Mouse (Mus musculus): ENCODE measurements around the gene Aasdh.
A peak's percentile ranks its signal among the peaks of the same experiment; 100 is the strongest.

Aasdh gene

GRCm38 (mm10) chr5:76910807-76911206 lies 5.5 kb upstream of the Aasdh start:
- no peak for DNase-seq (ENCODE audit: low read depth)

- no peak for DNase-seq (ENCODE audit: low read depth)
These were observed 813 bp upstream of the Aasdh start for GRCm38 (mm10) chr5:76906155-76906499.

- DNase-seq (ENCODE audit: low read depth), result peak; percentile 17
These were observed 455 bp downstream of the Aasdh start for GRCm38 (mm10) chr5:76904713-76905404.

- DNase-seq (ENCODE audit: low read depth), result no peak
These were observed 3.2 kb downstream of the Aasdh start for GRCm38 (mm10) chr5:76902131-76902530.

GRCm38 (mm10) chr5:76893084-76893483 lies 12.2 kb downstream of the Aasdh start:
- no peak for DNase-seq (ENCODE audit: low read depth)

GRCm38 (mm10) chr5:76892608-76893007 lies 12.7 kb downstream of the Aasdh start:
- DNase-seq (ENCODE audit: low read depth), result no peak

GRCm38 (mm10) chr5:76887011-76887410 lies 18.3 kb downstream of the Aasdh start:
- DNase-seq (ENCODE audit: low read depth), result no peak

- DNase-seq (ENCODE audit: low read depth), result peak; percentile 25
These were observed 21.2 kb downstream of the Aasdh start for GRCm38 (mm10) chr5:76884107-76884506.

- no peak for DNase-seq (ENCODE audit: low read depth)
These were observed 29.1 kb downstream of the Aasdh start for GRCm38 (mm10) chr5:76876106-76876758.

- no peak for DNase-seq (ENCODE audit: low read depth)
These were observed 35.8 kb downstream of the Aasdh start for GRCm38 (mm10) chr5:76869553-76869952.

GRCm38 (mm10) chr5:76868693-76869286 lies 36.5 kb downstream of the Aasdh start:
- DNase-seq (ENCODE audit: low read depth), result no peak

- no peak for DNase-seq (ENCODE audit: low read depth)
These were observed 38.5 kb downstream of the Aasdh start for GRCm38 (mm10) chr5:76866819-76867218.

GRCm38 (mm10) chr5:76858444-76858843 lies 46.9 kb downstream of the Aasdh start:
- DNase-seq (ENCODE audit: low read depth), result no peak

- no peak for DNase-seq (ENCODE audit: low read depth)
These were observed 48.0 kb downstream of the Aasdh start for GRCm38 (mm10) chr5:76857103-76858015.

- no peak for DNase-seq (ENCODE audit: low read depth)
These were observed 49.3 kb downstream of the Aasdh start for GRCm38 (mm10) chr5:76855829-76856600.

GRCm38 (mm10) chr5:76853549-76853948 lies 51.8 kb downstream of the Aasdh start:
- peak; percentile 88 for DNase-seq (ENCODE audit: low read depth)

- no peak for DNase-seq (ENCODE audit: low read depth)
These were observed 54.0 kb downstream of the Aasdh start for GRCm38 (mm10) chr5:76851316-76851715.

GRCm38 (mm10) chr5:76847106-76847505 lies 58.2 kb downstream of the Aasdh start:
- DNase-seq (ENCODE audit: low read depth), result no peak

- DNase-seq (ENCODE audit: low read depth), result no peak
These were observed 60.6 kb downstream of the Aasdh start for GRCm38 (mm10) chr5:76844618-76845186.

- no peak for DNase-seq (ENCODE audit: low read depth)
These were observed 61.4 kb downstream of the Aasdh start for GRCm38 (mm10) chr5:76843851-76844419.

- DNase-seq (ENCODE audit: low read depth), result peak; percentile 87
These were observed 61.9 kb downstream of the Aasdh start for GRCm38 (mm10) chr5:76843448-76843847.
